Mouse (Mus musculus) liver, adult (tissue): Measurements from ENCODE around the gene Armc6.

ENCODE experiments used
- GATA4 ChIP-seq: IDR thresholded peaks from 2 replicates; pipeline ENCODE4 v1.6.1; 2014; ENCODE audit warnings: mild to moderate bottlenecking, low read length; ENCODE audit not compliant: insufficient replicate concordance

The Armc6 gene

DNA sequence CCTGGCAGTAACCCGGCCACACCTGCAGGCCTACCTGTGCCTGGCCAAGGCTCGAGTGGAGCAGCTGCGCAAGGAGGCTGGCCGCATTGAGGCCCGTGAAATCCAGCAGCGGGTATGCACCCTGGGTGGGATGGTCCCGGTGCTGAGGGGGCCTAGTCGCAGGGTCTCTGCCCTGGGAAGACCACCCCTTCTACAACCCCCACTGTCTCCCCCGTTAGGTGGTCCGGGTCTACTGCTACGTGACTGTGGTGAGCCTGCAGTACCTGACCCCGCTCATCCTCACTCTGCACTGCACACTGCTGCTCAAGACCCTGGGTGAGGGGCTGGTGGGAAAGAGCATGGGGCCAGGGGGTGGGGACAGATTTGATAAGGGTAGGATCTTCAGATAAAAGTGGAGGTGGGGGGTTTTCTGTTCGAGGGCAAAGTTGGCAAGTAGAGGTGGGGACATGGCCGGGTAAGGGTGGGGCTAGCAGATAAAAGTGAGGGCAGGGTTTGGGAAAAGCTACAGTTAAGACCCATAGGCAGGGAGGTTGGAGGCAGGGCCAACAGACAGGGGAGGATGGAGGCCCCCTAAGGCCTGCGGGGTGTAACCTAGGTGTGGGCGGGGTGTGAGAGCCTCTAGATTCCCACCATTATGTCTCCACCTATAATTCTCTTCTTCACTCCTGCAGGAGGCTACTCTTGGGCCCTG, 52.9 kb downstream of the Armc6 start:
- no peak for TF ChIP-seq GATA4

DNA sequence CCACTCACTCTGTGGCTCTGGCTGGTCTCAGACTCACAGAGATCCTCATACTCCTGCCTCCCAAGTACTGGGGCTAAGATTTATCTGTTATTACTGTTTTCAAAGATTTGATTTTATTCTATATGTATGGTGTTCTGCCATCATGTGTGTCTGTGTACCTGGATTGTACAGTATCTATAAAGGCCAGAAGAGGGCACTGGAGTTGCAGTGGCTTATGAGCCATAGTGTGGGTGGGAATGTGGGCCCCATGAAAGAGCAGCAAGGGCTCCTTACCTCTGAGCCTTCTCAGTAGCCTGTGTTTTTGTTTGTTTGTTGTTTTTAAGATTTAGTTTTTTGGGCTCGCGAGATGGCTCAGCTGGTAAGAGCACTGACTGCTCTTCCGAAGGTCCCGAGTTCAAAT, 55.2 kb downstream of the Armc6 start:
- TF ChIP-seq GATA4 = no peak

DNA sequence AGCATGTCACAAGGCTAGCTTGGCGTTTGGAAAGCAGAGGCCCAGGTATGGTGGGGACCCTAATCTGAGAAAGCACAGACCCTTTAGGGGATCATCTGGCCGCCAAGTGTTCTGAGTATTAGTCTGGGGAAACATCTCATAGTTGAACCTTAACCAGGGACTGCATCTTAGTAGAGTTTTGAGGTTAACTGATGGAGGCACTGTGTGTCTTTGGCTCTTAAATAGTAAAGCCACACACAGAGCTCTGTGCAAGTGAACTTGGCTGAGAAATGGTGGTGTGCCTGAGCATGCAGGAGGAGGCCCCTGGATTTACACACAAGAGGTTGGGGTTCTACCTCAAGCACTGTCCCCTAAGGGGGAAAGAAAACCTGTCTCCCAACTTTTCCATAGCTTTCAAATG, 56.0 kb downstream of the Armc6 start:
- TF ChIP-seq GATA4 = no peak

- TF ChIP-seq GATA4 = no peak
These were observed 60.2 kb downstream of the Armc6 start for GRCm38 (mm10) chr8:70174079-70174478.

DNA sequence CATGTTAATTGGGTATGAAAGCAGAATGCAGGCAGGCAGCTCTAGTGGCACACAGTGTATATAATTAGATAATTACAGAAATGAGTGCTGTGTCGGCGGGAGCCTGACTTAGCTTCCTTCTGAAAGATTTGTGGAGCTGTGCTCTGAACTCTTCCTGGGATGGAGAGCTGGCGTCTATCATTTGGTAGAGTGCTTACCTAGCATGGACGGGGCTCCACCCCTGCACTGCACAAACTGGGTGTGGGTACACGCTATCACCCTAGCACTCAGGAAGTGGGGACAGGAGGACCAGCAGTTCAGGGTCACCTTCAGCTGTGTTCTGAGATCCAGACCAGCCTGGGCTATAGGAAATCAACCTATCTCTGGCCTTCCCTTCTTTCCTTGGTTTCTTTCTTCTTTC, 60.9 kb downstream of the Armc6 start:
- no peak for TF ChIP-seq GATA4

- peak; percentile 28; the same call in 1 of the 2 replicates for TF ChIP-seq GATA4
These were observed 62.1 kb downstream of the Armc6 start, which contains the start of gene Tmem161a for GRCm38 (mm10) chr8:70172043-70172681. Tmem161a (plus strand) TSS chr8:70172356.

- TF ChIP-seq GATA4 = no peak
These were observed 63.0 kb downstream of the Armc6 start for GRCm38 (mm10) chr8:70171240-70171639.

DNA sequence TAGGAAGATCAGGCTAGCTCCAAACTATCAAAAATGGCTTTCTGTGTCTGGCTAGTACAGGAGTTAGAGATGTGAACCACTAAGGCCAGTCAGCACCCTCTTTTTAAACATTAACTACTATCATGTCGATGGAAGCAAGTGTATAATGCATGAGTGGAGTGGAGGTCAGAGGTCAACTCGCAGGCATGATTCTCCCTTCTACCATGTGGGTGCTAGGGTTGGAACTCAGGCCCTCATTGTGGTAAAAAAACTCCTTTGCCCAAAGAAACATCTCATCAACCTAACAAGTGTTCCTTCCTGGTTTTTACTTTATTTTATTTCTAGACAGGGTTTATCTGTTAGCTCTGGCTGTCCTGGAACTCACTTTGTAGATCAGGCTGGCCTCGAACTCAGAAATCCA, 63.5 kb downstream of the Armc6 start:
- TF ChIP-seq GATA4 = no peak
